Mouse (Mus musculus): Measurements from ENCODE around the gene Rmdn3.

DNA sequence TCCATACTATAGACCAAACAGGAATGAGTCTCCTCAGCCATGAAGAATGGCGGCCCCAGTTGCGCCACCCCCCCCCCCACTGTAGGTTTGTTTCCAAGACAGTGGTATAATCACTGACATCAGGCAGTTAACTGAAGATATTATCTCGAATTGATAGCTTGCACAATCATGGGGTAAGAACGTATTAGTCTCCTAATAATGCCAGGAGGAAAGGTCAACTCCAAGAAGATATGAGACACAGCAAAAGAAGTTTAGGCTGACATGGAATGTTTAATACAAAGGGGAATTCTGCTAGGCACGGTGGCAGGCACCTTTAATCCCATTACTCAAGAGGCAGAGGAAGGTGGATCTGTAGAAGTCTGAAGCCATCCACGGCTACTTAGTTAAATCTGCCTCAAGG is 10.4 kb downstream of the Rmdn3 start:
- TF ChIP-seq CTCF (IDR thresholded peaks at IDR 0.05) (no peak), EP300 (IDR thresholded peaks at IDR 0.05) (no peak)
